Mouse (Mus musculus) thymus, postnatal 0 days (tissue): ENCODE measurements around the gene Ush2a. TPM values are rescaled to one million over a fixed set of nuclear protein-coding genes. Genes with fewer than 3 reads are reported as not detected.

Experiments
- DNase-seq: peaks from one replicate; pipeline ENCODE4 v3.0.0-alpha.2; 2015; ENCODE audit warnings: low spot score
- polyA plus RNA-seq: library from polyadenylated mRNA; unstranded; fragments of >200 nt; fragmentation: Nextera tagmentation; extraction: Ambion mirVana; gene quantifications from 2 replicates; pipeline ENCODE4 v1.2.1, GENCODE M21; 2015

Gene Ush2a
- polyA plus RNA-seq, 1 experiment from 2014 or later, result not detected

- DNase-seq, result no peak
These were observed 597.9 kb downstream of the Ush2a start for GRCm38 (mm10) chr1:188859718-188860117.

GRCm38 (mm10) chr1:188865881-188866280 is 604.1 kb downstream of the Ush2a start:
- no peak for DNase-seq

- no peak for DNase-seq
These were observed 604.7 kb downstream of the Ush2a start for GRCm38 (mm10) chr1:188866515-188866914.

GRCm38 (mm10) chr1:188878531-188879055 is 616.8 kb downstream of the Ush2a start:
- DNase-seq, result no peak

GRCm38 (mm10) chr1:188896906-188897551 is 635.2 kb downstream of the Ush2a start:
- no peak for DNase-seq

GRCm38 (mm10) chr1:188904091-188904490 is 642.3 kb downstream of the Ush2a start:
- no peak for DNase-seq

- DNase-seq, result no peak
These were observed 644.4 kb downstream of the Ush2a start for GRCm38 (mm10) chr1:188906175-188906574.

- DNase-seq, result no peak
These were observed 648.8 kb downstream of the Ush2a start for GRCm38 (mm10) chr1:188910656-188911055.

- DNase-seq, result no peak
These were observed 658.1 kb downstream of the Ush2a start for GRCm38 (mm10) chr1:188919946-188920345.

- DNase-seq, result no peak
These were observed 675.5 kb downstream of the Ush2a start for GRCm38 (mm10) chr1:188937246-188937780.

- peak; percentile 46 for DNase-seq
These were observed 683.5 kb downstream of the Ush2a start for GRCm38 (mm10) chr1:188945326-188945725.

GRCm38 (mm10) chr1:188946849-188947248 is 685.0 kb downstream of the Ush2a start:
- DNase-seq, result no peak

GRCm38 (mm10) chr1:188947794-188948193 is 686.0 kb downstream of the Ush2a start:
- DNase-seq, result peak; percentile 15

- DNase-seq, result no peak
These were observed 686.5 kb downstream of the Ush2a start for GRCm38 (mm10) chr1:188948276-188948675.

GRCm38 (mm10) chr1:188951091-188951490 is 689.3 kb downstream of the Ush2a start:
- no peak for DNase-seq

GRCm38 (mm10) chr1:188952501-188952900 is 690.7 kb downstream of the Ush2a start:
- DNase-seq, result no peak

- no peak for DNase-seq
These were observed 711.3 kb downstream of the Ush2a start for GRCm38 (mm10) chr1:188973078-188973477.

GRCm38 (mm10) chr1:188973926-188974325 is 712.1 kb downstream of the Ush2a start:
- no peak for DNase-seq

- peak; percentile 59 for DNase-seq
These were observed 718.2 kb downstream of the Ush2a start for GRCm38 (mm10) chr1:188980050-188980449.

GRCm38 (mm10) chr1:188993218-188993617 is 731.4 kb downstream of the Ush2a start:
- DNase-seq, result peak; percentile 54

GRCm38 (mm10) chr1:188997921-188998320 is 736.1 kb downstream of the Ush2a start:
- no peak for DNase-seq

- DNase-seq, result no peak
These were observed 738.2 kb downstream of the Ush2a start for GRCm38 (mm10) chr1:188999981-189000380.

GRCm38 (mm10) chr1:189001815-189002214 is 740.0 kb downstream of the Ush2a start:
- DNase-seq, result no peak
